Mouse (Mus musculus) midbrain, embryonic 15.5 days (tissue): ENCODE measurements around the gene Gm20532. TPM values are rescaled to one million over a fixed set of nuclear protein-coding genes. Genes with fewer than 3 reads are reported as not detected.
A peak's percentile ranks its signal among the peaks of the same experiment; 100 is the strongest.
"Not testable (repeated sequence)": the region's sequence is repeated elsewhere in the genome, so short reads cannot be mapped to it uniquely, and the experiment has no call there.

Experiments
- ATAC-seq: fragments of 200-750 bp; cut with Nextera tagmentation; replicated peaks from 2 replicates; pipeline ENCODE4 v1.8.0; 2017; ENCODE audit warnings: moderate TSS enrichment
- H3K27ac ChIP-seq: fragments of 300-500 bp; sonication (generic); 2 replicates; pipeline ENCODE4 v1.5.1; 2015; ENCODE audit warnings: mild to moderate bottlenecking, inconsistent platforms
- H3K27me3 ChIP-seq: fragments of 300-500 bp; sonication (generic); replicated peaks from 2 replicates; pipeline ENCODE4 v1.6.1; 2015; ENCODE audit warnings: inconsistent platforms
- H3K36me3 ChIP-seq: fragments of 300-500 bp; sonication (generic); replicated peaks from 2 replicates; pipeline ENCODE4 v1.6.1; 2015; ENCODE audit warnings: inconsistent platforms
- H3K4me1 ChIP-seq: fragments of 300-500 bp; sonication (generic); 2 replicates; pipeline ENCODE4 v1.6.1; 2015; ENCODE audit warnings: inconsistent platforms
- H3K4me2 ChIP-seq: fragments of 300-500 bp; sonication (generic); 2 replicates; pipeline ENCODE4 v1.6.1; 2015; ENCODE audit warnings: inconsistent platforms, mild to moderate bottlenecking, moderate library complexity
- H3K4me3 ChIP-seq: fragments of 300-500 bp; sonication (generic); 2 replicates; pipeline ENCODE4 v1.5.1; 2015; ENCODE audit warnings: mild to moderate bottlenecking, inconsistent platforms
- H3K9ac ChIP-seq: fragments of 300-500 bp; sonication (generic); 2 replicates; pipeline ENCODE4 v1.6.1; 2015; ENCODE audit warnings: mild to moderate bottlenecking, inconsistent platforms
- H3K9me3 ChIP-seq: fragments of 300-500 bp; sonication (generic); 2 replicates; pipeline ENCODE4 v1.6.1; 2016; ENCODE audit warnings: inconsistent platforms
- WGBS: fragments of 180-500 bp; shearing (Covaris S2); methylation state at CpG from one replicate; pipeline ENCODE4 v1.1.7; 2015; ENCODE audit warnings: mixed read lengths; 5-methylcytosine and 5-hydroxymethylcytosine counted together
- polyA plus RNA-seq: library from polyadenylated mRNA; unstranded; fragments of >200 nt; fragmentation: Nextera tagmentation; extraction: Ambion mirVana; gene quantifications from 2 replicates; pipeline ENCODE4 v1.2.1, GENCODE M21; 2015

The Gm20532 gene
- polyA plus RNA-seq, 1 experiment from 2014 or later = not detected

GRCm38 (mm10) chr2:26641006-26641647 lies 54.7 kb downstream of the Gm20532 start:
- no peak overlapping the region for H3K9ac ChIP-seq
- H3K27ac ChIP-seq = peak overlapping the region; percentile 83; the same call in 1 of the 2 replicates
- H3K4me1 ChIP-seq = peaks cover 33% of the 10 kb centered on the region
- no peaks in the 10 kb centered on the region for H3K27me3 ChIP-seq
- no peak for ATAC-seq
- 82% methylated on average over 7 of the region's 7 CpGs for WGBS
- peaks cover 22% of the 10 kb centered on the region for H3K36me3 ChIP-seq
- no peak overlapping the region for H3K4me2 ChIP-seq
- no peak overlapping the region for H3K4me3 ChIP-seq
- no peaks in the 10 kb centered on the region for H3K9me3 ChIP-seq

- Histone ChIP-seq H3K36me3 (no peaks in the 10 kb centered on the region), H3K4me1 (peaks cover 8% of the 10 kb centered on the region), H3K9me3 (no peaks in the 10 kb centered on the region), H3K4me2 (no peak overlapping the region), H3K4me3 (no peak overlapping the region), H3K9ac (no peak overlapping the region), H3K27me3 (no peaks in the 10 kb centered on the region), H3K27ac (no peak overlapping the region)
- no peak for ATAC-seq
- 73% methylated on average over 2 of the region's 2 CpGs for WGBS
Observed at GRCm38 (mm10) chr2:26643942-26644341, 57.5 kb downstream of the Gm20532 start.

GRCm38 (mm10) chr2:26646643-26647293 lies 60.3 kb downstream of the Gm20532 start:
- ATAC-seq = peak; percentile 95
- H3K27ac ChIP-seq = no peak overlapping the region
- H3K4me1 ChIP-seq = no peaks in the 10 kb centered on the region
- no peaks in the 10 kb centered on the region for H3K27me3 ChIP-seq
- H3K36me3 ChIP-seq = no peaks in the 10 kb centered on the region
- H3K9me3 ChIP-seq = no peaks in the 10 kb centered on the region
- H3K9ac ChIP-seq = no peak overlapping the region
- 25% methylated on average over 3 of the region's 3 CpGs for whole genome bisulfite sequencing
- H3K4me3 ChIP-seq = no peak overlapping the region
- no peak overlapping the region for H3K4me2 ChIP-seq

DNA sequence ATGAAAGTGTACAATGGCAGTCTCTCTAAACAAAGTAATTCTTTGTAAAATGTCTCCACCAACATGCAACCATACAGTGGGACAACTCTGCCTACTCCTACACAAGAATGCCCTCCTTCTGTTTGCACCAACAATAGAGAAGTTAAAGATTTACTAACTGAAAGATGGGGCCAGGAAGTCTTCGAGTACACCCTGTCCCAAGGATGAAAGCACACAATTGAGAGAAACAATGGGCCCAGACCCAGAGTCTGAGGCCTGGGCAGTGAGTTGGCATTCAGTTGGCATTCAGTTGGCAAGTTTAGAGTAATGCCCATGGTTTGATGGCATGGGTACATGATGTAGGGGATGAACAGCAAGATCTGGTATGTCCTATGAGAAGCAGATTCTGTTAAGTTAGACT lies 68.2 kb downstream of the Gm20532 start:
- no peaks in the 10 kb centered on the region for H3K36me3 ChIP-seq
- H3K9ac ChIP-seq = no peak overlapping the region
- ATAC-seq = no peak
- H3K27me3 ChIP-seq = no peaks in the 10 kb centered on the region
- H3K9me3 ChIP-seq = no peaks in the 10 kb centered on the region
- H3K4me2 ChIP-seq = no peak overlapping the region
- H3K27ac ChIP-seq = no peak overlapping the region
- WGBS = 77% methylated on average over 1 of the region's 1 CpGs
- H3K4me1 ChIP-seq = no peaks in the 10 kb centered on the region
- H3K4me3 ChIP-seq = no peak overlapping the region

GRCm38 (mm10) chr2:26657426-26657825 lies 71.0 kb downstream of the Gm20532 start:
- H3K4me3 ChIP-seq = no peak overlapping the region
- no peaks in the 10 kb centered on the region for H3K9me3 ChIP-seq
- H3K27ac ChIP-seq = no peak overlapping the region
- WGBS = 80% methylated on average over 2 of the region's 2 CpGs
- H3K4me2 ChIP-seq = no peak overlapping the region
- no peak overlapping the region for H3K9ac ChIP-seq
- H3K36me3 ChIP-seq = no peaks in the 10 kb centered on the region
- no peak for ATAC-seq
- H3K4me1 ChIP-seq = peaks cover 8% of the 10 kb centered on the region; the same call in 1 of the 2 replicates
- no peaks in the 10 kb centered on the region for H3K27me3 ChIP-seq

DNA sequence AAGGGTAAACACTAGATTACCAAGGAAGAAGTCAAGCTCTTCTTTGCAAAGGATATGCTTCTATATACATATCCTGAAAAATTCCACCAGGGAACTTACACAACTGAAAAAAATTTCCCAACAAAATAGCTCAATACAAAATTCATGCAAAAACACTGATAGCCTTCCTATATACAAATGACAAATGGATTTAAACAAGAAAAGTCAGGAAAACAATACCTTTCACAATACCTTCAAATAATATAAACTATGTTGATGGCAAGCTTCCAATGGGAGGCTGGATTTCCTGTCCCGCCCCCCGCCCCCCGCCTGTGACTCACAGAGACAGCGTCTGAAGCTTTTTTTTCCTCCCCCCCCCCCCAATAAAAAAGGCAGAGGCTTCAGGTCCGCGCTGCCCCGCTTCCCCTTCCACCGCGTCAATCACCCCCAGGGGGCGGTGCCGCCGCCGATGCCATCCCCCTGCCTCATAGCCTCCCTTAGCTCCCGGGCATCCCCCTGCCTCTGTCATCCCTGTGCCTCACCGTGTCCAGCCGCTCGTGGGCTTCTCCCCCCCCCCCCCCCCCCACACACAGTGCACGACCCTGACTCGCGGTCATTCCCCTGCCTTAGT lies 74.8 kb downstream of the Gm20532 start:
- Histone ChIP-seq H3K27me3 (no peaks in the 10 kb centered on the region), H3K4me3 (peak overlapping the region; percentile 40), H3K9ac (peak overlapping the region; percentile 40), H3K9me3 (no peaks in the 10 kb centered on the region), H3K36me3 (no peaks in the 10 kb centered on the region), H3K4me2 (peak overlapping the region; percentile 76), H3K27ac (no peak overlapping the region), H3K4me1 (peaks cover 8% of the 10 kb centered on the region; the same call in 1 of the 2 replicates)
- WGBS = 2% methylated on average over 17 of the region's 20 CpGs
- 0 out of 2 replicates have a peak, but pooled peaks have one; percentile 37 for ATAC-seq

DNA sequence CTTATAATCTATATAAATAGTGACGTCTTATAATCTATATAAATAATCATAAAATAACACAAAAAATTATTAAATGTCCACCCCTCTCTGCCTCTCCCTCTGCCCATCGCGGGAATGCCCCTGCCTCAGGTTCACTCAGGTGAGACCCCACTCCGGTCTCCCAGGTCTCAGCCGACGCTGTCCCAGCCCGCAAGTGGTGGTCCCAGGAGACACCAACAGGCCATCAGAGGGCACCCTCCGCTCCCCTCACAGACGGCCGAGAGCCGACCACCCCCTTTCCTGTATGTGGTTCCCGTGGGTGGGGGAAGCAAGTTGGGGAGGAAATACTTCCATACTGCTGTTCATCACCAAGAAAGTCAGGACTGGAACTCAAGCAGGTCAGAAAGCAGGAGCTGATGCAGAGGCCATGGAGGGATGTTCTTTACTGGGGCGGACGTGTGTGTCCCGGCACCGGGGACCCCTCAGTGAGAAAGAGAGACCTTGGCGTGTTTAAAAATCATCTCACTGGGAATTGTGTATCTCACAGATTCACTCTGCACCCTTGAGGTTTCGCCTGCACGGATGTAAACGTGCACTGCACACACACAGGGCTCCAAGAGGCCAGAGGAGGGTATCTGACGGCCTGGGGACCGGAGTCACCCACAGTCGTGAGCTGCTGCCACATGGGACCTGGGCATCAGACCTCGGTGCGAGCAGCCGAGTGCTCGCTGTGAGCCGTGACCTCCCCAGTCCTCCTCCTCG lies 75.5 kb downstream of the Gm20532 start:
- H3K4me2 ChIP-seq = peak overlapping the region; percentile 76

DNA sequence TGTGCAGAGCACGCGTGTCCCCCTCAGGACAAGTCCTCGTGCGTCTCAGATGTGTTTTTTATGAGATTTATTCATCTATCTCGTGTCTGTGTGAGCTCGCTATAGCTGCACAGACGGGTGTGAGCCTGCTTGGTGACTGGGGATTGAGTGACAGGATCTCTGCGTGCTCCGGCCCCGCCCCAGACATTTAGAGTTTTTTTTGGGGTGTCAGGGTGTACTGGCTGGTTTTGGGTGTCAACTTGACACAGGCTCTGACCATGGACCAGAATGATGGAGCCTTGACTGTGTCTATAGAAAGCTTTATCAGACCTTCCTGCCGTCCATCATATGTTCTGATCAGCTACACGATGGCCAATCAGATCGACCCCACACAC lies 76.1 kb downstream of the Gm20532 start:
- Histone ChIP-seq H3K9me3 (no peaks in the 10 kb centered on the region), H3K9ac (no peak overlapping the region), H3K27me3 (no peaks in the 10 kb centered on the region), H3K4me3 (no peak overlapping the region), H3K36me3 (no peaks in the 10 kb centered on the region), H3K4me2 (0 out of 2 replicates have a peak overlapping the region, but pooled peaks have one; percentile 76), H3K4me1 (peaks cover 8% of the 10 kb centered on the region; the same call in 1 of the 2 replicates), H3K27ac (no peak overlapping the region)
- WGBS = 79% methylated on average over 13 of the region's 13 CpGs
- ATAC-seq = no peak

More for the DNA sequence above, 75.5 kb downstream of the Gm20532 start:
- Histone ChIP-seq H3K4me3 (peak overlapping the region; percentile 40), H3K27me3 (no peaks in the 10 kb centered on the region), H3K27ac (no peak overlapping the region), H3K4me1 (peaks cover 8% of the 10 kb centered on the region; the same call in 1 of the 2 replicates), H3K9ac (peak overlapping the region; percentile 40), H3K36me3 (no peaks in the 10 kb centered on the region), H3K9me3 (no peaks in the 10 kb centered on the region)
- 0 out of 2 replicates have a peak, but pooled peaks have one; percentile 30 for ATAC-seq
- 45% methylated on average over 29 of the region's 29 CpGs for WGBS

GRCm38 (mm10) chr2:26663112-26663511 lies 76.7 kb downstream of the Gm20532 start:
- Histone ChIP-seq H3K27ac (no peak overlapping the region), H3K27me3 (no peaks in the 10 kb centered on the region), H3K36me3 (no peaks in the 10 kb centered on the region), H3K9me3 (no peaks in the 10 kb centered on the region), H3K9ac (no peak overlapping the region), H3K4me2 (no peak overlapping the region), H3K4me3 (no peak overlapping the region), H3K4me1 (peaks cover 8% of the 10 kb centered on the region; the same call in 1 of the 2 replicates)
- no peak for ATAC-seq
- 78% methylated on average over 10 of the region's 10 CpGs for WGBS

- not testable (repeated sequence) for H3K27me3 ChIP-seq, H3K4me1 ChIP-seq, H3K27ac ChIP-seq, H3K9me3 ChIP-seq, ATAC-seq, H3K4me2 ChIP-seq, H3K36me3 ChIP-seq, H3K4me3 ChIP-seq, H3K9ac ChIP-seq
- WGBS = 91% methylated on average over 1 of the region's 1 CpGs
Observed at GRCm38 (mm10) chr2:26663551-26663950, 77.1 kb downstream of the Gm20532 start.

- Histone ChIP-seq H3K4me1 (no peaks in the 10 kb centered on the region), H3K36me3 (no peaks in the 10 kb centered on the region), H3K4me3 (no peak overlapping the region), H3K9ac (no peak overlapping the region), H3K4me2 (no peak overlapping the region), H3K9me3 (no peaks in the 10 kb centered on the region), H3K27ac (no peak overlapping the region), H3K27me3 (no peaks in the 10 kb centered on the region)
- no peak for ATAC-seq
Observed at GRCm38 (mm10) chr2:26668746-26669145, 82.3 kb downstream of the Gm20532 start.

DNA sequence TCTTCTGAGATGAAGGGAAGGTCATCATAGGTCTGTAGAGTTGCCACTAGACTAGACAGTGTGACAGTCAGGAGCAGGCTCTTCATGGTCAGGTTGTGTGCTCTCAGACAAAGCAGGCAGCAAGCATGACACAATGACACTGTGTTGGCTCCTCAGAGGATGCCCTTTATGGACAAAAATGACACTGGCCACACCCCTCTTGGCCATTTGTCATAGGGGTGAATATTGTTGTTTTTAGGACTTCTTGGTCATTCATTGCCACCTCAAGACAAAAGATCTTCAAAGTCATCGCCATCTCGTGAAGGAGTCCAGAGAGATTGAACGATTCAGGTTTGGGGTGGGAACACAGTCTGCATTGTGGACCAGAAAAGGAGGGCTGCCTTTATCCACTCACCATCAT lies 84.7 kb downstream of the Gm20532 start, which contains the start of gene Lcn4:
Lcn4 (minus strand) TSS at position 101 of the 400 bp plus-strand sequence.
- ATAC-seq = no peak
- H3K4me2 ChIP-seq = no peak within 1 kb of the TSS
- no peak within 1 kb of the TSS for H3K9ac ChIP-seq
- H3K36me3 ChIP-seq = no peaks in the 10 kb centered on the region
- H3K27me3 ChIP-seq = no peaks in the 10 kb centered on the region
- H3K27ac ChIP-seq = no peak within 1 kb of the TSS
- no peaks in the 10 kb centered on the region for H3K4me1 ChIP-seq
- WGBS = 93% methylated on average over 3 of the region's 3 CpGs
- no peaks in the 10 kb centered on the region for H3K9me3 ChIP-seq
- no peak within 1 kb of the TSS for H3K4me3 ChIP-seq
